ENCODE assay signal across 24 mouse cellular contexts in genomic region chr2:147979001-147979400, GRCm38 (mm10).
"Had no signal": no experiment of that assay in that cellular context is flagged by ENCODE, and none has a peak within 500 bp of the region (broad histone marks: within the 10 kb centered on the region; RNA-seq: fewer than 3 reads in every experiment).

No protein-coding gene starts in this region.

- H3K4me3 ChIP-seq: gastrocnemius, adult 2 months; heart, embryonic 10.5 days; heart, embryonic 12.5 days; hindbrain, embryonic 10.5 days; hindbrain, embryonic 12.5 days; intestine, embryonic 15.5 days; layer of hippocampus, adult 2 months; left cerebral cortex, adult 2 months; limb, embryonic 10.5 days; limb, embryonic 12.5 days had no signal

- H3K36me3 ChIP-seq: heart, embryonic 10.5 days; heart, embryonic 12.5 days; hindbrain, embryonic 10.5 days; hindbrain, embryonic 12.5 days; intestine, embryonic 15.5 days; limb, embryonic 10.5 days; limb, embryonic 12.5 days had no signal

- H3K27ac ChIP-seq: gastrocnemius, adult 2 months; heart, embryonic 10.5 days; hindbrain, embryonic 10.5 days; hindbrain, embryonic 12.5 days; hindbrain, embryonic 14.5 days; intestine, embryonic 15.5 days; layer of hippocampus, adult 2 months; left cerebral cortex, adult 2 months; limb, embryonic 10.5 days; limb, embryonic 12.5 days had no signal

- H3K9ac ChIP-seq: heart, embryonic 12.5 days; hindbrain, embryonic 12.5 days; hindbrain, embryonic 14.5 days; intestine, embryonic 15.5 days; limb, embryonic 12.5 days had no signal

- ATAC-seq: hindbrain, embryonic 16.5 days; inflammation-experienced regulatory T-cells, adult 6 months; intestine, embryonic 15.5 days; intestine, postnatal 0 days had no signal

- H3K9me3 ChIP-seq: heart, embryonic 10.5 days; heart, embryonic 12.5 days; hindbrain, embryonic 10.5 days; hindbrain, embryonic 12.5 days; intestine, embryonic 15.5 days; limb, embryonic 10.5 days; limb, embryonic 12.5 days had no signal

- H3K27me3 ChIP-seq: heart, embryonic 12.5 days; intestine, embryonic 15.5 days; limb, embryonic 12.5 days had no signal

- DNase-seq: gastrocnemius, adult 2 months; gastrocnemius, postnatal 10 days; gastrocnemius, postnatal 25 days; heart, adult 18-20 months; heart, postnatal 10 days; heart, postnatal 4 days; kidney, adult 18-20 months; kidney, adult 8-10 months; kidney, postnatal 10 days; kidney, postnatal 25 days; kidney, postnatal 4 days had no signal

- H3K4me1 ChIP-seq: heart, embryonic 10.5 days; heart, embryonic 12.5 days; intestine, embryonic 15.5 days; limb, embryonic 10.5 days; limb, embryonic 12.5 days had no signal

- H3K4me2 ChIP-seq: heart, embryonic 12.5 days; hindbrain, embryonic 12.5 days; hindbrain, embryonic 14.5 days; intestine, embryonic 15.5 days; limb, embryonic 12.5 days had no signal
